7 mouse cellular contexts compared by ENCODE assay signal in the genomic region with DNA sequence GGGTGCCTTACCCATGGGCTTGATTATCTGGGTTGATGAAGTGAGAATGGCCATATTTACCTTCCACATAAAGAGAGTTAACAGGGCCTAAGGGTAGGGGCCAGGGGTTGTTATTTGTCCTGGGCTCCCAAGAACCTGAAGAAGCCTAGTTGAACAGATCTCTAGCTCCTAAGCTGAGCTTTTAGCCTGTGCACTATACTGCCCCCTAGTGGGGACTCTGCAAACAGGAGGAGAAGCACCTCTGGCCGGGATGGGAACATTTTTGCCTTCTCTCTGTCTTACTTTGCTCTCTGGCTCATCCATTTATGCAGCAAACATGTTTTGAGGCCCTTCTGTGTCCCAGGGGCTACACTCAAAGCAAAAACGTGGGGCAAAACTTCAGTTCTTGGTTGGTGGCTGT. TPM values are rescaled to one million over a fixed set of nuclear protein-coding genes. Genes with fewer than 3 reads are reported as not detected.
DNase-seq lines count a peak whose midpoint lies in the region; ATAC-seq lines count a peak whose summit lies in the region.

No protein-coding gene starts in this region.

- no peaks in the 10 kb centered on the region for H3K9me3 ChIP-seq in heart, embryonic 15.5 days (replicated peaks)
- H3K9me3 ChIP-seq in limb, embryonic 11.5 days (ENCODE audit: control insufficient read depth, low read length), result no peaks in the 10 kb centered on the region

- H3K4me1 ChIP-seq in heart, embryonic 15.5 days (replicated peaks), result peaks cover 84% of the 10 kb centered on the region
- H3K4me1 ChIP-seq in limb, embryonic 11.5 days (ENCODE audit: control insufficient read depth, insufficient read depth, low read length), result no peaks in the 10 kb centered on the region

- peak; percentile 56 to 64 for DNase-seq in right cerebral cortex, adult 2 months (ENCODE audit: low spot score in 2 of 2)
- no peak for DNase-seq in right cerebral cortex, postnatal 36 days (ENCODE audit: low spot score in 2 of 2)
- DNase-seq in adrenal gland, postnatal 10 days, result peak; percentile 79
- DNase-seq in embryo, embryonic 10.5 days (ENCODE audit: low spot score), result peak; percentile 86
- peak; percentile 73 for DNase-seq in limb, embryonic 11.5 days (ENCODE audit: low spot score)
- peak; percentile 82 for DNase-seq in retina, postnatal 1 day

- H3K4me3 ChIP-seq in heart, embryonic 15.5 days, result no peak overlapping the region
- no peak overlapping the region for H3K4me3 ChIP-seq in limb, embryonic 11.5 days (ENCODE audit: low read depth, low read length)

- 8% methylated on average over 2 of the region's 2 CpGs for WGBS in heart, embryonic 15.5 days
- WGBS in limb, embryonic 11.5 days, result 0% methylated on average over 2 of the region's 2 CpGs

- ATAC-seq in heart, embryonic 15.5 days (replicated peaks; ENCODE audit: insufficient number of reproducible peaks, insufficient read depth, low FRiP score, low read depth), result no peak
- no peak for ATAC-seq in limb, embryonic 11.5 days (ENCODE audit: insufficient number of reproducible peaks, low FRiP score, low TSS enrichment, low read depth)

- no peak overlapping the region for H3K4me2 ChIP-seq in heart, embryonic 15.5 days
- no peak overlapping the region for H3K4me2 ChIP-seq in limb, embryonic 11.5 days (ENCODE audit: low read depth, severe bottlenecking)

- H3K36me3 ChIP-seq in heart, embryonic 15.5 days, result peaks cover 18% of the 10 kb centered on the region
- peaks cover 11% of the 10 kb centered on the region for H3K36me3 ChIP-seq in limb, embryonic 11.5 days (ENCODE audit: control insufficient read depth, insufficient read depth, low read length)

- H3K9ac ChIP-seq in heart, embryonic 15.5 days, result 0 out of 2 replicates have a peak overlapping the region, but pooled peaks have one; percentile 28
- H3K9ac ChIP-seq in limb, embryonic 11.5 days (ENCODE audit: low read length), result no peak overlapping the region

- H3K27me3 ChIP-seq in heart, embryonic 15.5 days, result no peaks in the 10 kb centered on the region
- H3K27me3 ChIP-seq in limb, embryonic 11.5 days (ENCODE audit: control insufficient read depth, insufficient read depth, low read length), result no peaks in the 10 kb centered on the region

- H3K27ac ChIP-seq in heart, embryonic 15.5 days, result no peak overlapping the region
- H3K27ac ChIP-seq in limb, embryonic 11.5 days (replicated peaks; ENCODE audit: low read depth, low read length), result no peak overlapping the region

RNA-seq across cellular contexts. Expression of a gene that starts 11.2 kb away (rescaled TPM):
- total RNA-seq in adrenal gland, postnatal 10 days (2021), result 100 to 1,000 TPM in 1 of 2 experiments, 10 to 100 TPM in 1; 18.1 to 119 TPM
- polyA plus RNA-seq in heart, embryonic 15.5 days (2015; fragmentation: Nextera tagmentation; extraction: Ambion mirVana), result 154 and 158 TPM in 2 replicates
- polyA plus RNA-seq in limb, embryonic 11.5 days (2014; fragmentation: Nextera tagmentation; extraction: Ambion mirVana), result 0.41 and 0.53 TPM in 2 replicates

RNA-seq across cellular contexts. Expression of a gene that starts 13.8 kb away (rescaled TPM):
- total RNA-seq in adrenal gland, postnatal 10 days (2021), result 100 to 1,000 TPM; 442 to 819 TPM
- polyA plus RNA-seq in heart, embryonic 15.5 days (2015; fragmentation: Nextera tagmentation; extraction: Ambion mirVana), result 0.52 and 0.57 TPM in 2 replicates
- 0.13 and 0.17 TPM in 2 replicates for polyA plus RNA-seq in limb, embryonic 11.5 days (2014; fragmentation: Nextera tagmentation; extraction: Ambion mirVana)

RNA-seq across cellular contexts. Expression of a gene that starts 14.2 kb away (rescaled TPM):
- total RNA-seq in adrenal gland, postnatal 10 days (2021), result 10 to 100 TPM; 25.3 to 25.6 TPM
- 33.9 and 40.5 TPM in 2 replicates for polyA plus RNA-seq in heart, embryonic 15.5 days (2015; fragmentation: Nextera tagmentation; extraction: Ambion mirVana)
- polyA plus RNA-seq in limb, embryonic 11.5 days (2014; fragmentation: Nextera tagmentation; extraction: Ambion mirVana), result 37.7 and 38.3 TPM in 2 replicates

RNA-seq across cellular contexts. Expression of a gene that starts 24.2 kb away (rescaled TPM):
- total RNA-seq in adrenal gland, postnatal 10 days (2021), result 1 to 10 TPM in 1 of 2 experiments, under 1 TPM in 1; 1.00 to 1.7 TPM
- polyA plus RNA-seq in heart, embryonic 15.5 days (2015; fragmentation: Nextera tagmentation; extraction: Ambion mirVana), result 60.9 and 62.5 TPM in 2 replicates
- polyA plus RNA-seq in limb, embryonic 11.5 days (2014; fragmentation: Nextera tagmentation; extraction: Ambion mirVana), result 0.17 TPM in 1 of 2 replicates, not detected in the other

RNA-seq across cellular contexts. Expression of a gene that starts 27.9 kb away (rescaled TPM):
- total RNA-seq in adrenal gland, postnatal 10 days (2021), result 1 to 10 TPM; 4.9 to 6.8 TPM
- 17.0 and 19.3 TPM in 2 replicates for polyA plus RNA-seq in heart, embryonic 15.5 days (2015; fragmentation: Nextera tagmentation; extraction: Ambion mirVana)
- polyA plus RNA-seq in limb, embryonic 11.5 days (2014; fragmentation: Nextera tagmentation; extraction: Ambion mirVana), result 6.3 and 9.5 TPM in 2 replicates

Comparison
In these comparisons a context has a peak if more than half of its experiments do, and no peak if none do; other contexts are left out.
1. DNase-seq: peak in right cerebral cortex, adult 2 months (2 of 2), adrenal gland, postnatal 10 days (single experiment), embryo, embryonic 10.5 days (single experiment), limb, embryonic 11.5 days (single experiment) and retina, postnatal 1 day (single experiment); none in right cerebral cortex, postnatal 36 days (0 of 2).
2. RNA of a gene that starts 11.2 kb away (polyA plus RNA-seq): 154 to 158 TPM in heart, embryonic 15.5 days; 0.41 to 0.53 TPM in limb, embryonic 11.5 days; every median in the first group is over 100 times any median in the second.